Mouse (Mus musculus) olfactory bulb, adult 2 months (tissue): ENCODE results near the gene Mfsd2a.

Experiments used
- CTCF ChIP-seq: fragments of 200-500 bp; IDR thresholded peaks from 2 replicates; pipeline ENCODE4 v1.5.1; 2012; ENCODE audit warnings: low read depth, mild to moderate bottlenecking, low read length, moderate library complexity; ENCODE audit not compliant: insufficient read depth
- POLR2A ChIP-seq: fragments of 200-500 bp; IDR thresholded peaks from 2 replicates; pipeline ENCODE4 v1.6.1; 2012; ENCODE audit warnings: mild to moderate bottlenecking, low read depth, low read length, moderate library complexity; ENCODE audit not compliant: insufficient read depth

- 0 out of 2 replicates have a peak, but pooled peaks have one; percentile 36 for TF ChIP-seq POLR2A
- no peak for TF ChIP-seq CTCF
Measured at GRCm38 (mm10) chr4:122961100-122961567, at the start of gene Mfsd2a.
